ENCODE assay signal across 28 mouse cellular contexts in the genomic region with DNA sequence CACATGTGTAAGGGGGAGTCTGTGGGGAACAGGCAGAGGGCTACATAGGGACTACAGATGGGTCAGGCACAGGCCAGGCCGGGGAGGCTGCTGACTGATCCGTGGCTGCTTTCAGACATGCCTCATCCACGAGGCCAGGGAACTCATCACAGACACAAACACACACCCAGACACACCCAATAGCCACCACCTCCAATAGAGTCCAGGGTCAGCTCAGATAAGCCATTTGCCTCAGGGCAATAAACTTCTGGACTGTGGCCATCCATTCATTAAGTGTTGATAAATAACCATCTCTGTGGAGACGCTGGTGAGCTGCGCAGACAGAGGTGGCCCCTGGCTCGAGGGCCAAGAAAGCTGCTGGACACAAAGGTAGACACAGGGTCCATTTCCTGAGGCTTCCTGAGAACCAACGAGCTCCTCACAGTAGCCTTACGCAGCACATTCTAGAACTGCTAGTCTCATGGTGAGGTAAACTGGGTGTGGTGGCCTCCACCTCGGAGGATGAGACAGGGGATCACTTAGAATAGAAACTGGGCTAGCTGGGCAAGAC. TPM values are rescaled to one million over a fixed set of nuclear protein-coding genes. Genes with fewer than 3 reads are reported as not detected.
"Had no signal": no experiment of that assay in that cellular context is flagged by ENCODE, and none has a peak within 500 bp of the region (broad histone marks: within the 10 kb centered on the region; RNA-seq: fewer than 3 reads in every experiment).

No protein-coding gene starts in this region.

- H3K4me2 ChIP-seq: limb, embryonic 13.5 days; liver, embryonic 12.5 days; liver, embryonic 15.5 days; lung, embryonic 15.5 days; midbrain, embryonic 12.5 days; neural tube, embryonic 12.5 days; stomach, embryonic 15.5 days had no signal

- H3K4me3 ChIP-seq: layer of hippocampus, adult 2 months; limb, embryonic 10.5 days; limb, embryonic 13.5 days; liver, embryonic 12.5 days; liver, embryonic 15.5 days; lung, embryonic 15.5 days; midbrain, embryonic 12.5 days; neural tube, embryonic 12.5 days; stomach, embryonic 15.5 days had no signal

- H3K4me1 ChIP-seq: liver, embryonic 12.5 days; liver, embryonic 15.5 days had no signal

- H3K9me3 ChIP-seq: limb, embryonic 10.5 days; limb, embryonic 13.5 days; liver, embryonic 12.5 days; liver, embryonic 15.5 days; lung, embryonic 15.5 days; midbrain, embryonic 12.5 days; neural tube, embryonic 12.5 days; stomach, embryonic 15.5 days had no signal

- DNase-seq: kidney, adult 2 months; kidney, postnatal 25 days; liver; lung, adult 18-20 months; lung, postnatal 10 days; lung, postnatal 36 days; spleen, adult 18-20 months; thymus, postnatal 25 days had no signal

- H3K27ac ChIP-seq: hindbrain, postnatal 0 days; kidney, postnatal 0 days; layer of hippocampus, adult 2 months; limb, embryonic 10.5 days; limb, embryonic 13.5 days; liver, embryonic 12.5 days; liver, embryonic 15.5 days; lung, embryonic 15.5 days; midbrain, embryonic 12.5 days; neural tube, embryonic 12.5 days; stomach, embryonic 15.5 days had no signal

- H3K27me3 ChIP-seq: limb, embryonic 13.5 days; liver, embryonic 12.5 days; liver, embryonic 15.5 days; lung, embryonic 15.5 days; midbrain, embryonic 12.5 days; neural tube, embryonic 12.5 days; stomach, embryonic 15.5 days had no signal

- H3K9ac ChIP-seq: limb, embryonic 13.5 days; liver, embryonic 12.5 days; liver, embryonic 15.5 days; lung, embryonic 15.5 days; midbrain, embryonic 12.5 days; neural tube, embryonic 12.5 days; stomach, embryonic 15.5 days had no signal

- ATAC-seq: hindbrain, postnatal 0 days; inflammation-experienced regulatory T-cells, adult 6 months; liver, embryonic 12.5 days; midbrain, embryonic 16.5 days had no signal

- H3K36me3 ChIP-seq: limb, embryonic 10.5 days; limb, embryonic 13.5 days; liver, embryonic 12.5 days; liver, embryonic 15.5 days; lung, embryonic 15.5 days; midbrain, embryonic 12.5 days; neural tube, embryonic 12.5 days; stomach, embryonic 15.5 days had no signal

RNA-seq across cellular contexts. Expression of gene Edn2, which starts 9.5 kb away (rescaled TPM):
- total RNA-seq: layer of hippocampus, adult 2 months; layer of hippocampus, postnatal 10 days; left cerebral cortex, adult 18-20 months; left cerebral cortex, postnatal 25 days; megakaryocyte-erythroid progenitor cell, adult 5-6 weeks; monocyte, adult 5-6 weeks; neutrophil, adult 5-6 weeks had no signal
- polyA plus RNA-seq: inflammation-experienced regulatory T-cells, adult 6 months; kidney, adult 2 months; kidney, embryonic 14.5 days; kidney, postnatal 0 days; limb, embryonic 10.5 days; liver, embryonic 15.5 days; midbrain, embryonic 12.5 days; midbrain, embryonic 16.5 days; neural tube, embryonic 12.5 days had no signal
